Mouse (Mus musculus): ENCODE results near the gene Marco. TPM values are rescaled to one million over a fixed set of nuclear protein-coding genes. Genes with fewer than 3 reads are reported as not detected.

Marco gene
- total RNA-seq, 2 experiments from 2014 or later: not detected

DNA sequence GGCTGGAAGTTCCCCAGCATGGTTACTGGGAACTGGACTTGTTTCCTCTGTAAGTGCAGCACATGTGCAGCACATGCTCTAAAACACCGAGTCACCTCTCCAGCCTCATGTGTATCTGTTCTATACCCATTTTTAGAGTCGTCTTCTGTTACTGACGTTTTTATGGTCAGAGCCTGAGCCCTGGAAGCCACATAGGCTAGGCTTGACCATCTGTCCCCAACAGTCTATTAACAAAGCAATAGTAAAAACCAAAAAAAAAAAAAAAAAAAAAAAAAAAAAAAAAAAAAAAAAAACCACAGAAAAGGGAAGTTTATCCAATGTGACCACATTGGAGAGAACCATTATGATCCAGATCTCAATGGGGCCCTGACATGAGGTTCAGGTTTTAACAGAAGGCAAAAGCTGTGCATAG lies 61.6 kb downstream of the Marco start:
- ATAC-seq (replicated peaks; ENCODE audit: poor library complexity): peak; percentile 74

DNA sequence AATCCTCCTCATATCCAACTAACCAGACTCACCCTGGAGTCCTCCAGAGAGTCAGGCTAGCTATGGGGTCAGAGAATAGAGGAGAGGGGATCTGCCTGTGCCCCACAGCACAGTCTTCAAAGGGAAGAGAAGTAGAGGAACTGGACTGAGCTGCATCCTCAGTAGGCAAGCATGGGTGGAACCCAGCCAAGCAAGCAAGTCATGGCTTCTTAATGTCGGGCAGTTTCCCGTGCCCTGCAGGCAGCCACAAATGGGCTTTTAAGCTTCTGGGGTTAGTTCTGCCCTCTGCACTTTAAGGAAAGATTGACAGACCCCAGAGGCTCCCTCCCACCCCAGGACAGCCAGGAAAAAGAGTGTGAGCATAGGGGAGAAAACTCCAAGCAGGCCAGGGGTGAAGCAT lies 63.2 kb downstream of the Marco start:
- peak; percentile 36; the same call in 1 of the 2 replicates for ATAC-seq (replicated peaks; ENCODE audit: poor library complexity)

GRCm38 (mm10) chr1:120435591-120435990 lies 69.2 kb downstream of the Marco start:
- no peak for ATAC-seq (replicated peaks; ENCODE audit: poor library complexity)

- ATAC-seq (replicated peaks; ENCODE audit: poor library complexity): 0 out of 2 replicates have a peak, but pooled peaks have one; percentile 6
These were observed 74.7 kb downstream of the Marco start for GRCm38 (mm10) chr1:120430171-120430570.

DNA sequence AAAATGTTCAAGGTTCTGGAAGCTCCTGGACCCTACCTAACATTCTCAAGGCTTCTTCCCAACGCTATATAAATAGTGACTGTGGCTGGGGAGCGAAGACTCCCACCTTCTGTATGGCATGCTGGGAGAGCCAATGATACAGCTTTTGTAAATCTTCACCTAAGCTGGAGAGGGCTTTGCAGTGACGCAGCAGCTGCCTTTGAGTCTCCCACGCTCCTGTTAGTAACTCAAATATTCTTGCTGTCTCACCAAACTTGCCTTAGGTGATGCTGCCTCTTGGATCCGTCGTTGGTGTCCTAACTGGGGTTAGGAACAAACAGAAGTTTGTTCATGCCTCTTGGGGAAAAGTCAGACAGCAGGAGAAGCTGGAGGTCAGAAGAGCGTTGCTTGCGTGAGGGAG lies 79.2 kb downstream of the Marco start:
- ATAC-seq (replicated peaks; ENCODE audit: poor library complexity): no peak

Other genes starting within 250 kb of the Marco start
- gene Steap3, start 232.3 kb downstream of the Marco start, total RNA-seq (2015): 29.7 and 34.2 TPM in 2 replicates
- 7.5 and 10.3 TPM in 2 replicates for gene Steap3, start 232.3 kb downstream of the Marco start, total RNA-seq (2017)
- gene C1ql2, start 164.4 kb downstream of the Marco start, total RNA-seq (2015): not detected in 2 replicates
- not detected in 2 replicates for gene C1ql2, start 164.4 kb downstream of the Marco start, total RNA-seq (2017)
- gene En1, start 97.4 kb upstream of the Marco start, total RNA-seq (2015): not detected in 2 replicates
- not detected in 2 replicates for gene En1, start 97.4 kb upstream of the Marco start, total RNA-seq (2017)